Mouse (Mus musculus): ENCODE data around the gene Tagln2.

DNA sequence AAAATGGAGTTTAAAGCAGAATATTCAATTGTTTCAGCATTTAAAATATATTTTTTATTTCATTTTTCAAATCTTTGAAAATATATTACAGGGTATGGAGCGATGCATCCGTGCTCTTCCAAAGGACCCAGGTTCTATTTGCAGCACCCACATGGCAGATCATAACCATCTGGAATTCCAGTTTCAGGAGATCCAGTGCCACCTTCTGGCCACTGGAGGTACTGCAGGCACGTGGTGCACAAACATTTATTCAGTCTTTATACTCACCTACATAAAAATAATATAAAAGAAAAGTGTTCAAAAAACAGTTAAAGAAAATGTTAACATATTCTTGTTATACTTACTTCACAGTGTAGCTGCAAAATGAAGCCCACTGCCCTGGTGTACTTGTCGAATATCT, 18.2 kb downstream of the Tagln2 start:
- TF ChIP-seq CTCF (IDR thresholded peaks at IDR 0.05; ENCODE audit: control insufficient read depth, insufficient read depth, low read length) (peak; percentile 67), POLR2A (IDR thresholded peaks at IDR 0.05; ENCODE audit: borderline replicate concordance, control insufficient read depth, low read depth, low read length) (no peak)

Data from bone marrow, adult 2 months (tissue).